Mouse (Mus musculus): ENCODE data around the gene Plagl2. TPM values are rescaled to one million over a fixed set of nuclear protein-coding genes. Genes with fewer than 3 reads are reported as not detected.

Gene Plagl2
- total and polyA plus RNA-seq, 3 experiments = 8.1 to 52.7 (median 18.0) TPM

DNA sequence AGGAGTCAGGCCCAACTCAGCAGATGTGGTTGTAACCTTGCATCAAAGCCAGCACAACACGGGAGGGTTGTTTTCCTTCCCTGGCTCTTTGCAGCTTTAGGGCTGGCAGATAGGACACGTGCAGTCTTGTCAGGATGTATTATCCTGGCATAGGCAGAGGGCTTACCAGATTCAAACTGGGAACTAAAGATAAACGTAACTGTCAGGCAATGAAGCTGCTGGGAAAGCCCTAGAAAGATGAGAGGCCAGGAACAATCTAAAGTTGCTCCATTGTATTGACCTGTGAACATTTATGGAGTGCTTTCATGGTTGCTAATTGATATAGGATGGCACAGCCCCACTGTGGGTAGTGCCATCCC lies 15.7 kb downstream of the Plagl2 start:
- no peaks in the 10 kb centered on the region for H3K9me3 ChIP-seq (replicated peaks; ENCODE audit: low read length)
- in situ Hi-C loops (cut with MboI; ENCODE audit: low pct_ligation_motif_present, low pct_unique_long_range_greater_than_20kb, low sequenced_read_pairs) (no loop called here), dilution Hi-C loops (cut with MboI; ENCODE audit: extremely low pct_ligation_motif_present, extremely low pct_unique_long_range_greater_than_20kb, low sequenced_read_pairs) (no loop called here)
- no peak for DNase-seq (ENCODE audit: extremely low read depth)
- no peak overlapping the region; the same call in 1 of the 2 replicates for H3K27ac ChIP-seq (ENCODE audit: insufficient read depth, low read depth)
- H3K4me1 ChIP-seq (ENCODE audit: control insufficient read depth in 1 of 2, insufficient read depth in 2 of 2) = peaks cover 14 to 77% of the 10 kb centered on the region in 2 experiments
- peak overlapping the region; percentile 67 to 83 (median 71) for H3K4me3 ChIP-seq (replicated peaks in 1 of 3; ENCODE audit: low read depth in 2 of 3, low read length in 2 of 3, poor library complexity in 1 of 3)
- no peaks in the 10 kb centered on the region for H3K79me2 ChIP-seq (replicated peaks; ENCODE audit: control insufficient read depth, extremely low read depth, insufficient read depth, poor library complexity, severe bottlenecking)
- peak overlapping the region; percentile 81 for H3K9ac ChIP-seq (ENCODE audit: insufficient read depth, low read depth)
- peaks cover 18 to 52% of the 10 kb centered on the region in 2 experiments for H3K36me3 ChIP-seq (replicated peaks in 1 of 2; ENCODE audit: control insufficient read depth in 1 of 2, insufficient read depth in 1 of 2, low read length in 1 of 2)
- H3K27me3 ChIP-seq (replicated peaks) = no peaks in the 10 kb centered on the region
- peak overlapping the region; percentile 80 for H3K4me2 ChIP-seq (ENCODE audit: insufficient read depth, low read depth, poor library complexity, severe bottlenecking)
- TF ChIP-seq CHD1 (IDR thresholded peaks at IDR 0.05; ENCODE audit: low read depth, low read length) (no peak), ZMIZ1 (IDR thresholded peaks at IDR 0.05; ENCODE audit: low read depth, low read length) (0 out of 2 replicates have a peak, but pooled peaks have one; percentile 3), USF1 (IDR thresholded peaks at IDR 0.05; ENCODE audit: low read depth, low read length) (no peak), USF2 (conservative IDR thresholded peaks at IDR 0.05; ENCODE audit: low read depth, low read length) (no peak)

DNA sequence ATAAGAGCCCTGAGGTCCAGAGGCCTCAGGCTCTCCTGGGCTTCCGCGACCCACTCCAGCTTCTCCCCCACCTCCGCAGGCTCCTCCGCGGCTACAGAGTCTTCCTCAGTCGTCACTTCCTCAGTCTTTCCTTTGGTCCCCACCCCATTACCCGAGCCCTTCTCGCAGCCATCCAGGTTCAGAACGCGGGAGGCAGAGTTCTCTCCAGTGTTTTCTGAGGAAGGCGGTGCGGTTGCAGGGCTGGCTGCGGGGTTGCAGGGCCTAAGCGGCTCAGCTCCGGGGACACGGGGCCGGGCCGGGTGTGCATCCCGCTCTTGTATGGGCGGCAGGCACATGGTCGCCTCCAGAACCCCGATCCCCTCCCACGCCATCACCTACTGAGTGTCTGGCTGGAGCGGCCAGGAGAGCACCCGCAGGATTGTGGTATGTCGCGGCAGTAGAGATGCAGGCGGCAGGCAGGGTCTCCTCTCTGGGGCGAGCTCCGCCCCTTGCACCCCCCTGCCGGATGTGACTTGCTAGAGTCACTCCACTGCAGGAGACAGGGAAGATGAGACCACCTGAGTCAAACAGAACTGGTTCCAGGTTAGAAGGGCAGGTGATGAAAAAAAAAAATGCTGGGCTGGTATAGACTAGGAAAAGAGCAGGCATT lies 16.2 kb downstream of the Plagl2 start, which contains the start of gene Tspyl3:
TSS of gene Tspyl3 (minus strand) at position 496 of the 649 bp plus-strand sequence.
- Histone ChIP-seq H3K36me3 (replicated peaks in 1 of 2; ENCODE audit: control insufficient read depth in 1 of 2, insufficient read depth in 1 of 2, low read length in 1 of 2) (peaks cover 13 to 52% of the 10 kb centered on the region in 2 experiments), H3K27ac (ENCODE audit: insufficient read depth, low read depth) (peak within 1 kb of the TSS; percentile 50; the same call in 1 of the 2 replicates), H3K4me2 (ENCODE audit: insufficient read depth, low read depth, poor library complexity, severe bottlenecking) (peak within 1 kb of the TSS; percentile 80), H3K4me3 (replicated peaks in 1 of 3; ENCODE audit: low read depth in 2 of 3, low read length in 2 of 3, poor library complexity in 1 of 3) (peak within 1 kb of the TSS; percentile 67 to 83 (median 71)), H3K27me3 (replicated peaks) (no peaks in the 10 kb centered on the region), H3K9me3 (replicated peaks; ENCODE audit: low read length) (no peaks in the 10 kb centered on the region), H3K4me1 (ENCODE audit: control insufficient read depth in 1 of 2, insufficient read depth in 2 of 2) (peaks cover 13 to 72% of the 10 kb centered on the region in 2 experiments), H3K79me2 (replicated peaks; ENCODE audit: control insufficient read depth, extremely low read depth, insufficient read depth, poor library complexity, severe bottlenecking) (no peaks in the 10 kb centered on the region), H3K9ac (ENCODE audit: insufficient read depth, low read depth) (peak within 1 kb of the TSS; percentile 81)
- in situ Hi-C loops (cut with MboI; ENCODE audit: low pct_ligation_motif_present, low pct_unique_long_range_greater_than_20kb, low sequenced_read_pairs) (no loop called here), dilution Hi-C loops (cut with MboI; ENCODE audit: extremely low pct_ligation_motif_present, extremely low pct_unique_long_range_greater_than_20kb, low sequenced_read_pairs) (no loop called here)
- no peak for DNase-seq (ENCODE audit: extremely low read depth)
- TF ChIP-seq ZNF384 (IDR thresholded peaks at IDR 0.05; ENCODE audit: low read depth, low read length) (peak; percentile 50; the same call in 1 of the 2 replicates), MAFK (IDR thresholded peaks at IDR 0.05; ENCODE audit: insufficient replicate concordance, low read length) (no peak), NELFE (IDR thresholded peaks at IDR 0.05; ENCODE audit: low read depth, low read length) (no peak), MXI1 (IDR thresholded peaks at IDR 0.05; ENCODE audit: low read depth, low read length) (0 out of 2 replicates have a peak, but pooled peaks have one; percentile 19), ELF1 (IDR thresholded peaks at IDR 0.05; ENCODE audit: low read depth, low read length) (peak; percentile 50), TCF12 (IDR thresholded peaks at IDR 0.05; ENCODE audit: low read depth, low read length) (0 out of 2 replicates have a peak, but pooled peaks have one; percentile 38), BHLHE40 (IDR thresholded peaks at IDR 0.05; ENCODE audit: low read depth, low read length) (peak; percentile 35; the same call in 1 of the 2 replicates), POLR2A (IDR thresholded peaks at IDR 0.05; ENCODE audit: low read depth, low read length) (peak; percentile 47), TBP (conservative IDR thresholded peaks at IDR 0.05; ENCODE audit: low read depth, low read length) (no peak)
